ENCODE assay signal across 10 mouse cellular contexts in the genomic region with DNA sequence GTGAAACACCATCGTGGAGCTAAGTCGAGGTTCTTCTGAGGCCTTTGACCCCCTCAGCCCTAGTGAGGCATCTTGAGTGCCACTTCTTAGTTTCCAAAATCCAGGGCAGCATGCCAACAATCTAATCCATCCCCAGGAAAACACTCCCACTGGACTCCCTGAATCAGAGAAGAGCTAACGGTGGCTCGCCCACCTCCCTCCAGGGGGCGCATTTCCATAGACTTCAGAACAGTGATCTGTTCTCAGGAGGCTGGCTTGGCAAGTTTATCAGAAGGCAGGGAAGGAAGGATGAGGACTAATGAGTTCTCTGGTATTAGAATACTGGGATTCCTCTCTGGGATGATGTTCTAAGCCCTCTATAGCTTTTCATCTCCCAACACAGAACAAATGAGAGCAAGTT. TPM values are rescaled to one million over a fixed set of nuclear protein-coding genes. Genes with fewer than 3 reads are reported as not detected.
DNase-seq lines count a peak whose midpoint lies in the region; ATAC-seq lines count a peak whose summit lies in the region.
"Had no signal": no experiment of that assay in that cellular context is flagged by ENCODE, and none has a peak within 500 bp of the region (broad histone marks: within the 10 kb centered on the region; RNA-seq: fewer than 3 reads in every experiment).

No protein-coding gene starts in this region.

- peaks cover 7% of the 10 kb centered on the region for H3K27me3 ChIP-seq in heart, embryonic 12.5 days (replicated peaks)

- H3K4me2 ChIP-seq in heart, embryonic 12.5 days, result no peak overlapping the region
- H3K4me2 ChIP-seq: hindbrain, embryonic 15.5 days; neural tube, embryonic 13.5 days had no signal

- 0 out of 2 replicates have a peak, but pooled peaks cover 13% of the 10 kb centered on the region for H3K4me1 ChIP-seq in heart, embryonic 12.5 days (replicated peaks)

- DNase-seq in heart, adult 11 months, result peak; percentile 90
- DNase-seq in 416B (ENCODE audit: low read depth), result peak; percentile 24
- DNase-seq in adrenal gland, adult 8-10 months, result peak; percentile 30
- peak; percentile 54 for DNase-seq in embryo, embryonic 9.5 days (ENCODE audit: extremely low spot score)
- peak; percentile 72 to 82 for DNase-seq in kidney, postnatal 25 days
- DNase-seq in lung, postnatal 25 days (ENCODE audit: low spot score), result peak; percentile 80
- DNase-seq in thymus, postnatal 0 days (ENCODE audit: low spot score), result peak; percentile 30

- no peaks in the 10 kb centered on the region for H3K36me3 ChIP-seq in heart, embryonic 12.5 days
- H3K36me3 ChIP-seq: hindbrain, embryonic 15.5 days; neural tube, embryonic 13.5 days had no signal

- no peak for ATAC-seq in heart, embryonic 12.5 days (ENCODE audit: insufficient number of reproducible peaks, low FRiP score)

- no peak overlapping the region for H3K27ac ChIP-seq in heart, embryonic 12.5 days (ENCODE audit: poor library complexity, severe bottlenecking)
- H3K27ac ChIP-seq: hindbrain, embryonic 15.5 days; neural tube, embryonic 13.5 days had no signal

- no peaks in the 10 kb centered on the region for H3K9me3 ChIP-seq in heart, embryonic 12.5 days (replicated peaks)
- H3K9me3 ChIP-seq: hindbrain, embryonic 15.5 days; neural tube, embryonic 13.5 days had no signal

- H3K4me3 ChIP-seq in heart, embryonic 12.5 days, result no peak overlapping the region
- H3K4me3 ChIP-seq: hindbrain, embryonic 15.5 days; neural tube, embryonic 13.5 days had no signal

- WGBS in heart, embryonic 12.5 days, result 11% methylated on average over 5 of the region's 5 CpGs

- H3K9ac ChIP-seq in heart, embryonic 12.5 days, result no peak overlapping the region
- H3K9ac ChIP-seq: hindbrain, embryonic 15.5 days; neural tube, embryonic 13.5 days had no signal

RNA-seq across cellular contexts. Expression of a gene that starts 24.9 kb away (rescaled TPM):
- polyA plus RNA-seq in heart, embryonic 12.5 days (2016; fragmentation: Nextera tagmentation; extraction: Ambion mirVana), result 7.1 and 9.0 TPM in 2 replicates
- total RNA-seq in adrenal gland, adult 8-10 months (2022), result 1 to 10 TPM; 3.3 to 5.7 (median 4.4) TPM
- polyA plus RNA-seq in thymus, postnatal 0 days (2015; fragmentation: Nextera tagmentation; extraction: Ambion mirVana), result 10.0 and 12.2 TPM in 2 replicates

Comparison
In these comparisons a context has a peak if more than half of its experiments do, and no peak if none do; other contexts are left out.
1. DNase-seq: peak in every context shown above with its lines; median percentile 90 in heart, adult 11 months; 80 in lung, postnatal 25 days; 77 in kidney, postnatal 25 days; 54 in embryo, embryonic 9.5 days; 30 in adrenal gland, adult 8-10 months; 30 in thymus, postnatal 0 days; 24 in 416B.